Mouse (Mus musculus) E14TG2a.4 (cell line): ENCODE results near the gene Map4.
"Not testable (repeated sequence)": the region's sequence is repeated elsewhere in the genome, so short reads cannot be mapped to it uniquely, and the experiment has no call there.

Experiments
- H3K27me3 ChIP-seq: 2 replicates; pipeline ENCODE4 v1.6.1; 2014; ENCODE audit warnings: low read length, control low read depth; ENCODE audit not compliant: insufficient read depth
- H3K36me3 ChIP-seq: 2 replicates; pipeline ENCODE4 v1.6.1; 2014; ENCODE audit warnings: low read length, control low read depth; ENCODE audit not compliant: insufficient read depth
- H3K4me1 ChIP-seq: replicated peaks from 2 replicates; pipeline ENCODE4 v1.6.1; 2014; ENCODE audit warnings: low read depth, low read length, control low read depth
- H3K4me3 ChIP-seq: replicated peaks from 2 replicates; pipeline ENCODE4 v1.5.1; 2014; ENCODE audit warnings: mild to moderate bottlenecking, low read length
- H3K9me3 ChIP-seq: 2 replicates; pipeline ENCODE4 v1.6.1; 2014; ENCODE audit warnings: low read length, control low read depth
- CTCF ChIP-seq: conservative IDR thresholded peaks from 2 replicates; pipeline ENCODE4 v1.5.1; 2014; ENCODE audit warnings: low read length
- NANOG ChIP-seq: IDR thresholded peaks from 2 replicates; pipeline ENCODE4 v1.6.1; 2014; ENCODE audit warnings: borderline replicate concordance, low read length, mixed read lengths
- POU5F1 ChIP-seq: IDR thresholded peaks from 2 replicates; pipeline ENCODE4 v1.6.1; 2014; ENCODE audit warnings: low read length, borderline replicate concordance

The Map4 gene

DNA sequence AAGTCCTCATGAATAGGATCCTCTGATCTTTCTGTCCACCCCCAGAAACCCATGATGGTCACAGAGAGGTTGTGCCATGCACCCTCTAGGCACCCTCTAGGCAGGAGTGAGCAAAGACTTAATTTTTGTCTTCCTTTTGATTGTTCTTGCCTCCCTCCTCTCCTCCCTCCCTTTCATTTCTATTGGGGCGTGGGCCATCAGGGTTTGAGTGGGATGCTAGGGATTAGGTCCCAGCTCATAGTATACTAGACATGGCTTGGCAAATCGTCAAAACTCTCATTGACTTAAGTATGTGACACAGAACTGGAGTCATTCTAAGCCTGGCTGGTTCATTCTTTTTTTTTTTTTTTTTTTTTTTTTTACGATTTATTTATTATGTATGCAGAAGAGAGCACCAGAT is 123.5 kb downstream of the Map4 start:
- Histone ChIP-seq H3K4me3 (no peak overlapping the region), H3K36me3 (peaks cover 30% of the 10 kb centered on the region), H3K9me3 (no peaks in the 10 kb centered on the region), H3K27me3 (no peaks in the 10 kb centered on the region), H3K4me1 (peaks cover 43% of the 10 kb centered on the region)
- TF ChIP-seq POU5F1 (no peak), CTCF (no peak), NANOG (no peak)

DNA sequence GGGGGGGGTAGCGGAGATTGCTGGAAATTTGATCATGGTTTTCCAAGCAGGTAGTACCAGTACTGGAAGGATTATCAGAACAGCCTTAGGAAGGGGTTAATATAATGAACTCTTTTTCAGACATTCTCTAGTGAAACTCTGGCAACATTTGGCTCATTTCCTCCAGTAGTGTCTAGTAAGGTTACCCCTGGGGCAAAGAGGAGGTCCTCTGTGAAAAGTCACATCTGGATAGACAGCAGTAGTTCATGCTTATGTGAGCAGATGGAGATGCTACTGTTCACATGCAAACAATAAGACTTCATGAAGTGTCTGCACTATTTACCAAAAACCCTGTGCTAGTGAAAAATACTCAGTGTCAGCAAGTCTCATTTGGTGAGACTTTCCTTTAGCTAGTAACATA is 125.9 kb downstream of the Map4 start:
- TF ChIP-seq NANOG (no peak), POU5F1 (no peak), CTCF (no peak)
- Histone ChIP-seq H3K9me3 (no peaks in the 10 kb centered on the region), H3K27me3 (no peaks in the 10 kb centered on the region), H3K4me3 (no peak overlapping the region), H3K4me1 (peaks cover 20% of the 10 kb centered on the region), H3K36me3 (peaks cover 36% of the 10 kb centered on the region)

GRCm38 (mm10) chr9:110060761-110061160 is 129.5 kb downstream of the Map4 start:
- H3K27me3 ChIP-seq: no peaks in the 10 kb centered on the region
- H3K4me3 ChIP-seq: no peak overlapping the region
- TF ChIP-seq POU5F1 (no peak), NANOG (no peak), CTCF (no peak)
- no peaks in the 10 kb centered on the region for H3K9me3 ChIP-seq
- no peaks in the 10 kb centered on the region for H3K4me1 ChIP-seq
- peaks cover 52% of the 10 kb centered on the region for H3K36me3 ChIP-seq

DNA sequence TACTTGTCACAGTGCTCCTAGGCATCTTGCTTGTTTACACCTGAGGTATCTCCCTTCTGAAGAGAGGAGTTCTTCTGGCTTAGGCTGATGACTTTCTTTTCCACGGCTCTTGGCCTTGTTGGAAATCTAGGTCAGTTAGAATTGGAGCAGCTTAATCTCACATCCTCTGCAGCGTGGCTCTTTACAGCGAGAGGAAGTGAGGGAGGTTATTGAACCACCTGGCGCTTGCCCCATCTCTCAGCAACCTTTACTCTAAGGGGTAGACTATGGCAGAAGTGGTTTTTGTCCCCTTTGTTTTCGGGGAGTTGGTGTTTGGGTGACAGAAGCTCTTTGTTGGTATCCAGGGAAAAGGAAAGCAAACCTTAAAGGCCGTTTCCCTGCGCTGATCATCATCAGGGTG is 131.1 kb downstream of the Map4 start:
- no peak for TF ChIP-seq POU5F1
- no peak for TF ChIP-seq CTCF
- no peak for TF ChIP-seq NANOG
- no peak overlapping the region for H3K4me3 ChIP-seq
- H3K27me3 ChIP-seq: no peaks in the 10 kb centered on the region
- peaks cover 66% of the 10 kb centered on the region for H3K36me3 ChIP-seq
- H3K4me1 ChIP-seq: no peaks in the 10 kb centered on the region
- no peaks in the 10 kb centered on the region for H3K9me3 ChIP-seq

GRCm38 (mm10) chr9:110062861-110063260 is 131.6 kb downstream of the Map4 start:
- H3K36me3 ChIP-seq: peaks cover 66% of the 10 kb centered on the region
- no peaks in the 10 kb centered on the region for H3K27me3 ChIP-seq
- H3K9me3 ChIP-seq: no peaks in the 10 kb centered on the region
- no peak overlapping the region for H3K4me3 ChIP-seq
- TF ChIP-seq NANOG (no peak), POU5F1 (no peak), CTCF (no peak)
- H3K4me1 ChIP-seq: no peaks in the 10 kb centered on the region

DNA sequence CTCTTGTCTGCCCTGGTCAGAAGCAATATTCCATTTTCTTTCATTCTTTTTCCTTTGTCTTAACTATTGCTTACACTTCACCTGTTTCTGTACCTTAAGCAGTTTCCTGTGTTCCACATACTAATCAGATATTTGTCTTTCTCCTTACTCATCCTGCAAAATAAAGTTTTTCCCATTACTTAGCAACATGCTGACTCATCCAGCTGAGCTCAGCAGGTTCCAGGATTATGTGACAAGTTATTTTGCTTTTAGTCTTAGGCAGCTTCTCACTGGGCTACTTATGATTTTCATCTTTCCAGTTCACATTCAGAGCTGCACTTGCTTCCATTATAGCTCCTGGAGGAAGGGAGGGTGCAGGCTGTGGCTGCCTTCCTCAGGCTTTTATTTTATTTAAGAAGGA is 133.4 kb downstream of the Map4 start:
- Histone ChIP-seq H3K27me3 (no peaks in the 10 kb centered on the region), H3K4me1 (no peaks in the 10 kb centered on the region), H3K4me3 (no peak overlapping the region), H3K9me3 (no peaks in the 10 kb centered on the region), H3K36me3 (peaks cover 77% of the 10 kb centered on the region)
- TF ChIP-seq NANOG (no peak), CTCF (no peak), POU5F1 (no peak)

DNA sequence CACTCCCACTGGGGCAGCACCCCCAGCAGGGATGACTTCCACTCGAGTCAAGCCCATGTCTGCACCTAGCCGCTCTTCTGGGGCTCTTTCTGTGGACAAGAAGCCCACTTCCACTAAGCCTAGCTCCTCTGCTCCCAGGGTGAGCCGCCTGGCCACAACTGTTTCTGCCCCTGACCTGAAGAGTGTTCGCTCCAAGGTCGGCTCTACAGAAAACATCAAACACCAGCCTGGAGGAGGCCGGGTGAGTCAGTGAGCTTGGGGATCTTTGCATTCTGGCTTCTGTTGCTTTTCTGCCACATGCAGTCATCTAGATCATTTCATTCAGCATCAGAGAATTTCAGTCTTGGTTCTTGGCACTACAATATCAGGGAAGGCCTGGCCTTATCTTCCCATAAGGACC is 137.5 kb downstream of the Map4 start:
- H3K4me3 ChIP-seq: no peak overlapping the region
- 0 out of 2 replicates have a peak, but pooled peaks cover 3% of the 10 kb centered on the region for H3K4me1 ChIP-seq
- peaks cover 96% of the 10 kb centered on the region for H3K36me3 ChIP-seq
- H3K9me3 ChIP-seq: no peaks in the 10 kb centered on the region
- no peaks in the 10 kb centered on the region for H3K27me3 ChIP-seq
- TF ChIP-seq NANOG (no peak), POU5F1 (no peak), CTCF (no peak)

DNA sequence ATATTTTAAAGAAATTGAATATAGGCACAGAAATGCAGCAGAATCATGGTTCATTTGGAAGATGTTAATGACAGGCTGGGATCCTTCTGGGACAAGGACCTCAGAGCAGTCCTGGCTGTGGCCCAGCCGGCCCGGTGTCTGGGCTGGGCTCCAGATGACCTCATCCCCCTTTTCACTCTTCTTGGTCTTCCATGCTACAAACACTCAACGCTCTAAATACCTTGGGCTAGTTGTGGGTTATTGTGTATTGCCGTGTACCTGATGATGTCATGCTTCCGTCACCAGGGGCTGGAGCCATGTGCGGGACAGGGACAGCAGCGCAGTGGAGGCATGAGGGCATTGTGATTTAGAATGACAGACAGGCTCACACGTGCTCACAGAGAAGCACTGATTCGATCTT is 139.1 kb downstream of the Map4 start:
- Histone ChIP-seq H3K4me1 (0 out of 2 replicates have a peak, but pooled peaks cover 3% of the 10 kb centered on the region), H3K36me3 (peaks cover 98% of the 10 kb centered on the region), H3K9me3 (no peaks in the 10 kb centered on the region), H3K4me3 (no peak overlapping the region), H3K27me3 (no peaks in the 10 kb centered on the region)
- no peak for TF ChIP-seq CTCF
- TF ChIP-seq NANOG: no peak
- no peak for TF ChIP-seq POU5F1

- no peak for TF ChIP-seq POU5F1
- no peak for TF ChIP-seq NANOG
- TF ChIP-seq CTCF: no peak
- Histone ChIP-seq H3K36me3 (peaks cover 98% of the 10 kb centered on the region), H3K4me1 (0 out of 2 replicates have a peak, but pooled peaks cover 3% of the 10 kb centered on the region), H3K4me3 (no peak overlapping the region), H3K27me3 (no peaks in the 10 kb centered on the region), H3K9me3 (no peaks in the 10 kb centered on the region)
Observed at GRCm38 (mm10) chr9:110071011-110071410, 139.8 kb downstream of the Map4 start.

DNA sequence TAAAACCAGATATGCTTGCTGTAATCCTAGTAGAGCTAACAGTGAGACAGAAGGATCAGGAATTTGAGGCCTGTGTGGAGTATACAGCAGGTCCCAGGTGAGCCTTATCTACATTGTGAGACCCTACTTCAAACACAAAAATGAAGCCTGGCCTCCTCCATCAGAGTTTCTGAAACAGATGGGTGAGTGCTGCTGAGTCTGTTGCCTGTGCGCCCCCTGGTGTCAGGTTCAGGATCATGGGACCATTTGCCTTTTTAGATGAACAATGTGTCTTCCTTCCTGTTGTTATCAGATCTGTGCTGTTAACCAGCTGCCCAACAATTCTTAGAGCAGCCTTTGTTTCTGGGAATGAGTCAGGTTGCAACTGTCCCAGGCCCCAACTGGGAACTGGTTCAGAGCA is 140.6 kb downstream of the Map4 start:
- Histone ChIP-seq H3K9me3 (no peaks in the 10 kb centered on the region), H3K36me3 (peaks cover 95% of the 10 kb centered on the region), H3K27me3 (no peaks in the 10 kb centered on the region), H3K4me1 (0 out of 2 replicates have a peak, but pooled peaks cover 3% of the 10 kb centered on the region), H3K4me3 (no peak overlapping the region)
- no peak for TF ChIP-seq NANOG
- TF ChIP-seq CTCF: peak; percentile 69

GRCm38 (mm10) chr9:110076468-110076867 is 145.2 kb downstream of the Map4 start:
- H3K27me3 ChIP-seq, H3K9me3 ChIP-seq: not testable (repeated sequence)

More at GRCm38 (mm10) chr9:110076468-110076867, 145.2 kb downstream of the Map4 start:
- Histone ChIP-seq H3K36me3 (peaks cover 94% of the 10 kb centered on the region), H3K4me1 (peaks cover 19% of the 10 kb centered on the region)
- not testable (repeated sequence) for H3K4me3 ChIP-seq
